ENCODE assay signal across 23 mouse cellular contexts in genomic region chr6:68256725-68257124, GRCm38 (mm10).
DNase-seq lines count a peak whose midpoint lies in the region; ATAC-seq and TF ChIP-seq lines count a peak whose summit lies in the region.
"Had no signal": no experiment of that assay in that cellular context is flagged by ENCODE, and none has a peak within 500 bp of the region (broad histone marks: within the 10 kb centered on the region; RNA-seq: fewer than 3 reads in every experiment).

No protein-coding gene starts in this region.

- TF ChIP-seq EP300 in CH12.LX (IDR thresholded peaks at IDR 0.05; ENCODE audit: low read length): peak; percentile 96

- dilution Hi-C loops in CH12.LX (cut with MboI; ENCODE audit: extremely low pct_ligation_motif_present, extremely low pct_unique_long_range_greater_than_20kb, low sequenced_read_pairs): no loop called here

- TF ChIP-seq CTCF in CH12.LX (conservative IDR thresholded peaks at IDR 0.05 in 1 of 2, IDR thresholded peaks at IDR 0.05 in 1 of 2; ENCODE audit: low read depth in 2 of 2, low read length in 2 of 2): no peak

- DNase-seq in spleen, postnatal 36 days (ENCODE audit: low spot score in 2 of 2): peak; percentile 35 to 43
- no peak for DNase-seq in spleen, adult 18-20 months
- DNase-seq in CH12.LX (ENCODE audit: extremely low read depth): peak; percentile 62
- no peak for DNase-seq in urinary bladder, adult 18-20 months (ENCODE audit: low spot score in 2 of 2)
- no peak for DNase-seq in c-Kit-positive CD71-positive TER-119-positive erythroid progenitor cells, embryonic 14.5 days (ENCODE audit: low spot score)
- DNase-seq in testis, postnatal 14 days (ENCODE audit: low spot score): no peak
- DNase-seq: adrenal gland, adult 2 months; adrenal gland, postnatal 10 days; adrenal gland, postnatal 25 days; cerebellum, adult 11-12 months; cerebellum, adult 2 months; cerebellum, adult 9-11 months; cerebellum, postnatal 14 days; cerebellum, postnatal 36 days had no signal

- no peaks in the 10 kb centered on the region for H3K27me3 ChIP-seq in CH12.LX (replicated peaks)
- H3K27me3 ChIP-seq: embryonic facial prominence, embryonic 12.5 days; forebrain, embryonic 12.5 days had no signal

- peaks cover 7 to 22% of the 10 kb centered on the region in 2 experiments for H3K36me3 ChIP-seq in CH12.LX (replicated peaks in 1 of 2; ENCODE audit: control insufficient read depth in 1 of 2, insufficient read depth in 1 of 2, low read length in 1 of 2)
- H3K36me3 ChIP-seq: embryonic facial prominence, embryonic 10.5 days; embryonic facial prominence, embryonic 12.5 days; forebrain, embryonic 10.5 days; forebrain, embryonic 12.5 days had no signal

- H3K4me1 ChIP-seq in CH12.LX (ENCODE audit: control insufficient read depth in 1 of 2, insufficient read depth in 2 of 2): peaks cover 5 to 27% of the 10 kb centered on the region in 2 experiments; a peak in 3 of 4 replicates
- H3K4me1 ChIP-seq: embryonic facial prominence, embryonic 10.5 days; embryonic facial prominence, embryonic 12.5 days; forebrain, embryonic 10.5 days; forebrain, embryonic 12.5 days had no signal

- H3K27ac ChIP-seq in CH12.LX (ENCODE audit: insufficient read depth, low read depth): peak overlapping the region; percentile 91
- H3K27ac ChIP-seq: embryonic facial prominence, embryonic 10.5 days; embryonic facial prominence, embryonic 12.5 days; forebrain, embryonic 10.5 days; forebrain, embryonic 12.5 days had no signal

- 0 out of 2 replicates have a peak, but pooled peaks have one; percentile 44 for ATAC-seq in megakaryocyte progenitor cell, adult 5-6 weeks (replicated peaks; ENCODE audit: poor library complexity)
- ATAC-seq: CD4-positive, CD25-positive, alpha-beta regulatory T cell, adult 4 months; forebrain, embryonic 14.5 days; forebrain, embryonic 16.5 days had no signal

- H3K4me3 ChIP-seq in CH12.LX (replicated peaks in 1 of 3; ENCODE audit: low read depth in 2 of 3, low read length in 2 of 3, poor library complexity in 1 of 3): peak overlapping the region in 2 of 3 experiments; percentile 23 to 61
- H3K4me3 ChIP-seq: embryonic facial prominence, embryonic 10.5 days; embryonic facial prominence, embryonic 12.5 days; erythroblast, embryonic 14.5 days; forebrain, embryonic 10.5 days; forebrain, embryonic 12.5 days had no signal

- H3K79me2 ChIP-seq in CH12.LX (replicated peaks; ENCODE audit: control insufficient read depth, extremely low read depth, insufficient read depth, poor library complexity, severe bottlenecking): peaks cover 9% of the 10 kb centered on the region; the same call in 1 of the 2 replicates

- H3K4me2 ChIP-seq in CH12.LX (ENCODE audit: insufficient read depth, low read depth, poor library complexity, severe bottlenecking): peak overlapping the region; percentile 91
- H3K4me2 ChIP-seq: embryonic facial prominence, embryonic 12.5 days; forebrain, embryonic 12.5 days had no signal

- TF ChIP-seq POLR2A in CH12.LX (IDR thresholded peaks at IDR 0.05; ENCODE audit: low read depth, low read length): no peak

- peak overlapping the region; percentile 59 for H3K9ac ChIP-seq in CH12.LX (ENCODE audit: insufficient read depth, low read depth)
- H3K9ac ChIP-seq: embryonic facial prominence, embryonic 12.5 days; forebrain, embryonic 12.5 days had no signal

- in situ Hi-C loops in CH12.LX (cut with MboI; ENCODE audit: low pct_ligation_motif_present, low pct_unique_long_range_greater_than_20kb, low sequenced_read_pairs): loop anchor here (10.0 kb wide), 1 partner anchor 248 kb away; no protein-coding TSS in a partner anchor

- TF ChIP-seq RAD21 in CH12.LX (IDR thresholded peaks at IDR 0.05; ENCODE audit: low read depth, low read length): no peak; the same call in 1 of the 2 replicates

- no peaks in the 10 kb centered on the region for H3K9me3 ChIP-seq in CH12.LX (replicated peaks; ENCODE audit: low read length)
- H3K9me3 ChIP-seq: embryonic facial prominence, embryonic 10.5 days; embryonic facial prominence, embryonic 12.5 days; forebrain, embryonic 10.5 days; forebrain, embryonic 12.5 days had no signal

TF ChIP-seq in CH12.LX, 34 proteins besides CTCF, POLR2A, EP300 and RAD21:
- TF ChIP-seq KAT2A (IDR thresholded peaks at IDR 0.05; ENCODE audit: insufficient replicate concordance, low read length) (no peak), NRF1 (IDR thresholded peaks at IDR 0.05; ENCODE audit: low read depth, low read length) (no peak), HCFC1 (IDR thresholded peaks at IDR 0.05; ENCODE audit: low read depth, low read length) (0 out of 2 replicates have a peak, but pooled peaks have one; percentile 11), PAX5 (IDR thresholded peaks at IDR 0.05; ENCODE audit: low read length) (no peak), ZKSCAN1 (IDR thresholded peaks at IDR 0.05; ENCODE audit: borderline replicate concordance, low read depth, low read length) (no peak), JUN (IDR thresholded peaks at IDR 0.05; ENCODE audit: insufficient read depth, low read depth, low read length) (peak; percentile 61; the same call in 1 of the 2 replicates), MAFK (IDR thresholded peaks at IDR 0.05; ENCODE audit: insufficient replicate concordance, low read length) (peak; percentile 64; the same call in 1 of the 2 replicates), POLR2AphosphoS2 (IDR thresholded peaks at IDR 0.05; ENCODE audit: low read depth, low read length) (0 out of 2 replicates have a peak, but pooled peaks have one; percentile 2), SMC3 (IDR thresholded peaks at IDR 0.05; ENCODE audit: low read depth, low read length) (no peak), JUND (conservative IDR thresholded peaks at IDR 0.05; ENCODE audit: low read depth, low read length) (peak; percentile 53; the same call in 1 of the 2 replicates), USF1 (IDR thresholded peaks at IDR 0.05; ENCODE audit: low read depth, low read length) (no peak), ELF1 (IDR thresholded peaks at IDR 0.05; ENCODE audit: low read depth, low read length) (no peak), TCF12 (IDR thresholded peaks at IDR 0.05; ENCODE audit: low read depth, low read length) (peak; percentile 78), MAZ (IDR thresholded peaks at IDR 0.05; ENCODE audit: low read depth, low read length) (no peak), ZC3H11A (IDR thresholded peaks at IDR 0.05; ENCODE audit: low read depth, low read length) (no peak), UBTF (IDR thresholded peaks at IDR 0.05; ENCODE audit: low read depth, low read length) (no peak), MXI1 (IDR thresholded peaks at IDR 0.05; ENCODE audit: low read depth, low read length) (peak; percentile 9; the same call in 1 of the 2 replicates), USF2 (conservative IDR thresholded peaks at IDR 0.05; ENCODE audit: low read depth, low read length) (no peak), E2F4 (IDR thresholded peaks at IDR 0.05; ENCODE audit: insufficient replicate concordance, low read depth, low read length) (no peak), SIN3A (IDR thresholded peaks at IDR 0.05; ENCODE audit: low read length) (peak; percentile 84), ZMIZ1 (IDR thresholded peaks at IDR 0.05; ENCODE audit: low read depth, low read length) (no peak), IRF4 (IDR thresholded peaks at IDR 0.05; ENCODE audit: low read depth, low read length) (peak; percentile 90), MEF2A (IDR thresholded peaks at IDR 0.05; ENCODE audit: borderline replicate concordance, low read depth, low read length) (peak; percentile 77; the same call in 1 of the 2 replicates), RCOR1 (conservative IDR thresholded peaks at IDR 0.05; ENCODE audit: low read depth, low read length) (no peak), ZNF384 (IDR thresholded peaks at IDR 0.05; ENCODE audit: low read depth, low read length) (no peak), MAX (IDR thresholded peaks at IDR 0.05; ENCODE audit: low read length) (no peak; the same call in 1 of the 2 replicates), NELFE (IDR thresholded peaks at IDR 0.05; ENCODE audit: low read depth, low read length) (no peak), TBP (conservative IDR thresholded peaks at IDR 0.05; ENCODE audit: low read depth, low read length) (peak; percentile 59; the same call in 1 of the 2 replicates), GABPA (IDR thresholded peaks at IDR 0.05; ENCODE audit: insufficient replicate concordance, low read depth, low read length) (no peak), CHD2 (IDR thresholded peaks at IDR 0.05; ENCODE audit: low read length) (peak; percentile 34; the same call in 1 of the 2 replicates), CHD1 (IDR thresholded peaks at IDR 0.05; ENCODE audit: low read depth, low read length) (no peak; the same call in 1 of the 2 replicates), MYC (IDR thresholded peaks at IDR 0.05; ENCODE audit: low read depth, low read length) (no peak), ETS1 (conservative IDR thresholded peaks at IDR 0.05; ENCODE audit: low read depth, low read length) (peak; percentile 97), BHLHE40 (IDR thresholded peaks at IDR 0.05; ENCODE audit: low read depth, low read length) (peak; percentile 61; the same call in 1 of the 2 replicates)

Comparison
In these comparisons a context has a peak if more than half of its experiments do, and no peak if none do; other contexts are left out.
1. DNase-seq: peak in spleen, postnatal 36 days (2 of 2) and CH12.LX (single experiment); none in spleen, adult 18-20 months (0 of 2), urinary bladder, adult 18-20 months (0 of 2), c-Kit-positive CD71-positive TER-119-positive erythroid progenitor cells, embryonic 14.5 days (single experiment) and testis, postnatal 14 days (single experiment).